Mouse (Mus musculus) limb, embryonic 13.5 days (tissue): ENCODE results near the gene Gpalpp1. TPM values are rescaled to one million over a fixed set of nuclear protein-coding genes. Genes with fewer than 3 reads are reported as not detected.

Experiments used
- ATAC-seq: fragments of 200-750 bp; cut with Nextera tagmentation; 2 replicates; pipeline ENCODE4 v1.8.0; 2017; ENCODE audit warnings: low read depth, moderate number of reproducible peaks, moderate TSS enrichment; ENCODE audit not compliant: low FRiP score
- H3K27ac ChIP-seq: fragments of 300-500 bp; sonication (generic); 2 replicates; pipeline ENCODE4 v1.5.1; 2015; ENCODE audit warnings: inconsistent platforms, mild to moderate bottlenecking, moderate library complexity
- H3K27me3 ChIP-seq: fragments of 300-500 bp; sonication (generic); 2 replicates; pipeline ENCODE4 v1.6.1; 2015; ENCODE audit warnings: mild to moderate bottlenecking, inconsistent platforms
- H3K36me3 ChIP-seq: fragments of 300-500 bp; sonication (generic); 2 replicates; pipeline ENCODE4 v1.6.1; 2015; ENCODE audit warnings: inconsistent platforms, mild to moderate bottlenecking, moderate library complexity
- H3K4me1 ChIP-seq: fragments of 300-500 bp; sonication (generic); 2 replicates; pipeline ENCODE4 v1.6.1; 2015; ENCODE audit warnings: inconsistent platforms
- H3K4me2 ChIP-seq: fragments of 300-500 bp; sonication (generic); replicated peaks from 2 replicates; pipeline ENCODE4 v1.6.1; 2015; ENCODE audit warnings: inconsistent platforms, mild to moderate bottlenecking, moderate library complexity
- H3K4me3 ChIP-seq: fragments of 300-500 bp; sonication (generic); 2 replicates; pipeline ENCODE4 v1.5.1; 2015; ENCODE audit warnings: moderate library complexity, mild to moderate bottlenecking, inconsistent platforms
- H3K9ac ChIP-seq: fragments of 300-500 bp; sonication (generic); 2 replicates; pipeline ENCODE4 v1.6.1; 2015; ENCODE audit warnings: mild to moderate bottlenecking, inconsistent platforms
- H3K9me3 ChIP-seq: fragments of 300-500 bp; sonication (generic); 2 replicates; pipeline ENCODE4 v1.6.1; 2016; ENCODE audit warnings: inconsistent platforms
- WGBS: fragments of 180-500 bp; shearing (Covaris S2); methylation state at CpG from one replicate; pipeline ENCODE4 v1.1.7; 2015; 5-methylcytosine and 5-hydroxymethylcytosine counted together
- polyA plus RNA-seq: library from polyadenylated mRNA; unstranded; fragments of >200 nt; fragmentation: Nextera tagmentation; extraction: Ambion mirVana; gene quantifications from 2 replicates; pipeline ENCODE4 v1.2.1, GENCODE M21; 2015

Gpalpp1 gene
- polyA plus RNA-seq, 1 experiment from 2014 or later, result 13.0 TPM

DNA sequence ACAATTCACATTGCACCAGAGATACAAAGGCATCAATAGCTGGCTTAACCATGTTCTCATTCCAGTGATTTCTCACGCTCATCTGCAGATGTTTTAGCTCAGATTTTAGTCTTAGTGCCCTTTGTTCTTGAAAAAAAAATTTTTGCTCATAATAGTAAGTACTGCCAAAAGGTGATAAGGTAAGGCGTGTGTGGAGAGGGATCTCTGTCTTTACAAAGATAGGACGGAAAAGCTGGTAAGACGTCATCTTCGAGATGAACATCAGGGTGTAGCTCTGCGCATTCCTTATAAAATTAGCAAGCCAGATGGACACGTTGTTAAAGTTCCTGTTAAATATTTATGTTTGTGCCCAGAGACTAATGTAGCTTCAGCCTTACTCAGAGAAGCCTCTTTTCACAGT lies 35.3 kb upstream of the Gpalpp1 start:
- Histone ChIP-seq H3K9me3 (no peaks in the 10 kb centered on the region), H3K27me3 (no peaks in the 10 kb centered on the region), H3K9ac (no peak overlapping the region), H3K36me3 (no peaks in the 10 kb centered on the region), H3K27ac (no peak overlapping the region), H3K4me2 (no peak overlapping the region), H3K4me3 (no peak overlapping the region), H3K4me1 (peaks cover 11% of the 10 kb centered on the region)
- ATAC-seq, result no peak
- WGBS, result 56% methylated on average over 7 of the region's 7 CpGs

GRCm38 (mm10) chr14:76145248-76145647 lies 34.7 kb upstream of the Gpalpp1 start:
- H3K4me2 ChIP-seq, result no peak overlapping the region
- H3K9ac ChIP-seq, result no peak overlapping the region
- H3K4me1 ChIP-seq, result peaks cover 5% of the 10 kb centered on the region
- H3K4me3 ChIP-seq, result no peak overlapping the region
- WGBS, result 85% methylated on average over 1 of the region's 1 CpGs
- H3K36me3 ChIP-seq, result no peaks in the 10 kb centered on the region
- no peaks in the 10 kb centered on the region for H3K9me3 ChIP-seq
- no peak overlapping the region for H3K27ac ChIP-seq
- H3K27me3 ChIP-seq, result no peaks in the 10 kb centered on the region
- ATAC-seq, result no peak

DNA sequence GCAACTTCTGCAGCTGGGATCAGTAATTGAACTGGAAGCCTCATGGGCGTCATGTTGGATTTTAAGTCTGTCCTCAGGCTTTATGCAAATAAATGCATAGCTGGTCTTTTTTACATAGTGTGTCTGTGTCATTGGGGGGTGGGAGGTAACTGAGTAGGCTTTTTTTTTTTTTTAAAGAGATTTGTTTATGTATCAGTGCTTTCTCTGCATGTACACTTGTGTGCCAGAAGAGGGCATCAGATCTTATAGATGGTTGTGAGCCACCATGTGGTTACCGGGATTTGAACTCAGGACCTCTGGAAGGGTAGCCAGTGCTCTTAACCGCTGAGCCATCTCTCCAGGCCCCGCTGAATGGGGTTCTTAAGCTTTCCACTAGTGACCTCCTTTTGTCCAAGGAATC lies 24.4 kb upstream of the Gpalpp1 start:
- Histone ChIP-seq H3K27me3 (no peaks in the 10 kb centered on the region), H3K4me1 (no peaks in the 10 kb centered on the region), H3K4me2 (no peak overlapping the region), H3K4me3 (no peak overlapping the region), H3K9me3 (no peaks in the 10 kb centered on the region), H3K9ac (no peak overlapping the region), H3K27ac (no peak overlapping the region), H3K36me3 (peaks cover 63% of the 10 kb centered on the region)
- no peak for ATAC-seq
- WGBS, result 92% methylated on average over 4 of the region's 4 CpGs

- WGBS, result 84% methylated on average over 4 of the region's 4 CpGs
- H3K27ac ChIP-seq, result no peak overlapping the region
- H3K4me1 ChIP-seq, result no peaks in the 10 kb centered on the region
- no peak overlapping the region for H3K9ac ChIP-seq
- H3K36me3 ChIP-seq, result peaks cover 88% of the 10 kb centered on the region
- no peaks in the 10 kb centered on the region for H3K9me3 ChIP-seq
- ATAC-seq, result no peak
- H3K4me2 ChIP-seq, result no peak overlapping the region
- H3K27me3 ChIP-seq, result no peaks in the 10 kb centered on the region
- no peak overlapping the region for H3K4me3 ChIP-seq
These were observed 17.6 kb upstream of the Gpalpp1 start for GRCm38 (mm10) chr14:76128174-76128573.

GRCm38 (mm10) chr14:76127311-76127710 lies 16.8 kb upstream of the Gpalpp1 start:
- H3K27me3 ChIP-seq, result no peaks in the 10 kb centered on the region
- peaks cover 88% of the 10 kb centered on the region for H3K36me3 ChIP-seq
- WGBS, result 83% methylated on average over 3 of the region's 3 CpGs
- no peak for ATAC-seq
- no peak overlapping the region for H3K4me3 ChIP-seq
- H3K27ac ChIP-seq, result no peak overlapping the region
- H3K9me3 ChIP-seq, result no peaks in the 10 kb centered on the region
- no peaks in the 10 kb centered on the region for H3K4me1 ChIP-seq
- no peak overlapping the region for H3K4me2 ChIP-seq
- no peak overlapping the region for H3K9ac ChIP-seq

DNA sequence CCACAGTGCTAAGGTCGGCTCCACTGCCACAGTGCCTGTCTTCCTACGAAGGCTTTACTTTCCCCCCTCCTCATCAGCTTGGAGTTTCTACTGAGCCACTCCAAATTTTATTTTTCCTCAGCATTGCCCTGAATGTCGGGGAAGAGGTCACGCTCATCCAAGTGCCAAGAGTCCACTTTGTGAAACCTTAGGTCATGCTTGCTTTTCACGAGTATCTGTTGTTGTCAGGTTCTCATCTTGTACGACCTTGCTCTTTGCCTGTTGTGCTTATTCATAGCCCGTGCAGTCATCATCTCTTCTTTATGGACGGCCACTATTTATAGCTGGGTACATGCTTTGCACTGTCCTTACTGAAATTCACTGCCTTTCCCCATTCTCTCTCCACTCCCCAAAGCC lies 12.1 kb upstream of the Gpalpp1 start:
- Histone ChIP-seq H3K36me3 (peaks cover 85% of the 10 kb centered on the region), H3K4me3 (no peak overlapping the region), H3K4me1 (no peaks in the 10 kb centered on the region), H3K27ac (no peak overlapping the region), H3K9ac (no peak overlapping the region), H3K9me3 (no peaks in the 10 kb centered on the region), H3K27me3 (no peaks in the 10 kb centered on the region), H3K4me2 (no peak overlapping the region)
- WGBS, result 87% methylated on average over 8 of the region's 8 CpGs
- ATAC-seq, result no peak

- H3K4me3 ChIP-seq, result no peak overlapping the region
- no peak overlapping the region for H3K27ac ChIP-seq
- no peak overlapping the region for H3K9ac ChIP-seq
- H3K4me2 ChIP-seq, result no peak overlapping the region
- H3K36me3 ChIP-seq, result peaks cover 85% of the 10 kb centered on the region
- no peaks in the 10 kb centered on the region for H3K9me3 ChIP-seq
- H3K4me1 ChIP-seq, result no peaks in the 10 kb centered on the region
- 60% methylated on average over 6 of the region's 6 CpGs for WGBS
- ATAC-seq, result no peak; the same call in 1 of the 2 replicates
- no peaks in the 10 kb centered on the region for H3K27me3 ChIP-seq
These were observed 11.5 kb upstream of the Gpalpp1 start for GRCm38 (mm10) chr14:76121901-76122662.

- no peak overlapping the region for H3K4me3 ChIP-seq
- no peaks in the 10 kb centered on the region for H3K4me1 ChIP-seq
- H3K9me3 ChIP-seq, result no peaks in the 10 kb centered on the region
- no peak overlapping the region for H3K4me2 ChIP-seq
- WGBS, result 80% methylated on average over 4 of the region's 4 CpGs
- H3K9ac ChIP-seq, result no peak overlapping the region
- H3K36me3 ChIP-seq, result peaks cover 84% of the 10 kb centered on the region
- ATAC-seq, result no peak
- H3K27me3 ChIP-seq, result no peaks in the 10 kb centered on the region
- no peak overlapping the region for H3K27ac ChIP-seq
These were observed 9.9 kb upstream of the Gpalpp1 start for GRCm38 (mm10) chr14:76120472-76120871.

GRCm38 (mm10) chr14:76118963-76119362 lies 8.4 kb upstream of the Gpalpp1 start:
- WGBS, result 74% methylated on average over 4 of the region's 4 CpGs
- H3K27ac ChIP-seq, result no peak overlapping the region
- ATAC-seq, result no peak
- H3K4me2 ChIP-seq, result no peak overlapping the region
- H3K9ac ChIP-seq, result no peak overlapping the region
- no peaks in the 10 kb centered on the region for H3K9me3 ChIP-seq
- H3K4me3 ChIP-seq, result no peak overlapping the region
- H3K27me3 ChIP-seq, result no peaks in the 10 kb centered on the region
- peaks cover 84% of the 10 kb centered on the region for H3K36me3 ChIP-seq
- H3K4me1 ChIP-seq, result no peaks in the 10 kb centered on the region

- peaks cover 12% of the 10 kb centered on the region for H3K4me1 ChIP-seq
- H3K27ac ChIP-seq, result no peak overlapping the region
- no peaks in the 10 kb centered on the region for H3K27me3 ChIP-seq
- no peak overlapping the region for H3K4me3 ChIP-seq
- H3K36me3 ChIP-seq, result peaks cover 62% of the 10 kb centered on the region
- no peak overlapping the region for H3K4me2 ChIP-seq
- ATAC-seq, result no peak
- no peak overlapping the region for H3K9ac ChIP-seq
- H3K9me3 ChIP-seq, result no peaks in the 10 kb centered on the region
- 83% methylated on average over 5 of the region's 5 CpGs for WGBS
These were observed 5.2 kb upstream of the Gpalpp1 start for GRCm38 (mm10) chr14:76115744-76116143.

DNA sequence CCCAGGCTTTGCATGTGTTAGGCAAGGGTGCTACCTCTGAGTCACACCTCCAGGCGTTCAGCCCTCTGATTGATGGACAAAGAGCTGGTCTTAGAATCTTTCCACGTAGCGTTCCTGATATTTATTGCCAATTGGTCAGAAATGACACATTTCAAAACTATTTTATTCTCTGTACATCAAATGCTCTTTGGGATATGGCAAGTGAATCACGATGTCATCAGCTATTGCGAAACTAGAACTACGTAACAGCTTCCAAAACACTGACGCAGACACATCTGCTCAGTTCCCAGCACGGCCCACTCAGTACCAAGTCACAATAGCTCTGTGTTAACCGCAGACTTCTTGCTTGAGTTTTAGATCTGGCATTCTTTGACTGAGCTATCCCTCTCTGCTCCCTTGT lies 11.0 kb downstream of the Gpalpp1 start:
- Histone ChIP-seq H3K4me1 (no peaks in the 10 kb centered on the region), H3K27me3 (no peaks in the 10 kb centered on the region), H3K27ac (no peak overlapping the region), H3K9me3 (no peaks in the 10 kb centered on the region), H3K4me2 (no peak overlapping the region), H3K9ac (no peak overlapping the region), H3K36me3 (peaks cover 74% of the 10 kb centered on the region), H3K4me3 (no peak overlapping the region)
- no peak for ATAC-seq
- WGBS, result 93% methylated on average over 9 of the region's 9 CpGs

- Histone ChIP-seq H3K9ac (no peak overlapping the region), H3K36me3 (peaks cover 76% of the 10 kb centered on the region), H3K27me3 (no peaks in the 10 kb centered on the region), H3K4me3 (no peak overlapping the region), H3K9me3 (no peaks in the 10 kb centered on the region), H3K27ac (no peak overlapping the region), H3K4me2 (no peak overlapping the region), H3K4me1 (no peaks in the 10 kb centered on the region)
- no peak for ATAC-seq
- 87% methylated on average over 5 of the region's 5 CpGs for WGBS
These were observed 12.7 kb downstream of the Gpalpp1 start for GRCm38 (mm10) chr14:76097815-76098214.

- WGBS, result 92% methylated on average over 7 of the region's 7 CpGs
- H3K4me3 ChIP-seq, result no peak overlapping the region
- no peaks in the 10 kb centered on the region for H3K27me3 ChIP-seq
- no peak overlapping the region for H3K27ac ChIP-seq
- ATAC-seq, result no peak
- no peaks in the 10 kb centered on the region for H3K4me1 ChIP-seq
- H3K9me3 ChIP-seq, result no peaks in the 10 kb centered on the region
- no peak overlapping the region for H3K4me2 ChIP-seq
- peaks cover 79% of the 10 kb centered on the region for H3K36me3 ChIP-seq
- no peak overlapping the region for H3K9ac ChIP-seq
These were observed 13.3 kb downstream of the Gpalpp1 start for GRCm38 (mm10) chr14:76097244-76097643.
